Mouse (Mus musculus) liver, adult 2 months (tissue): Measurements from ENCODE around the gene Gabra1. TPM values are rescaled to one million over a fixed set of nuclear protein-coding genes. Genes with fewer than 3 reads are reported as not detected.

ENCODE experiments used
- DNase-seq: peaks from one replicate; pipeline ENCODE4 v3.0.0-alpha.2; 2011; ENCODE audit warnings: low read depth, low spot score; ENCODE audit errors: extremely low read depth
- H3K27ac ChIP-seq: fragments of 200-500 bp; replicated peaks from 2 replicates; pipeline ENCODE4 v1.5.1; 2012; ENCODE audit warnings: low read depth, mild to moderate bottlenecking, control low read depth, inconsistent platforms, low read length; ENCODE audit not compliant: insufficient read depth
- H3K27me3 ChIP-seq: fragments of 200-500 bp; 2 replicates; pipeline ENCODE4 v1.6.1; 2012; ENCODE audit warnings: mild to moderate bottlenecking, moderate library complexity, low read length, inconsistent platforms; ENCODE audit not compliant: control insufficient read depth, insufficient read depth
- H3K36me3 ChIP-seq: fragments of 200-500 bp; 2 replicates; pipeline ENCODE4 v1.6.1; 2012; ENCODE audit warnings: low read length, inconsistent platforms; ENCODE audit not compliant: control insufficient read depth, insufficient read depth
- H3K4me1 ChIP-seq: fragments of 200-500 bp; 2 replicates; pipeline ENCODE4 v1.6.1; 2011; ENCODE audit warnings: low read length; ENCODE audit not compliant: control insufficient read depth, insufficient read depth
- H3K4me3 ChIP-seq: fragments of 200-500 bp; 2 replicates; pipeline ENCODE4 v1.5.1; 2011; ENCODE audit warnings: low read depth, mild to moderate bottlenecking, control low read depth, low read length, moderate library complexity; ENCODE audit not compliant: insufficient read depth
- H3K79me2 ChIP-seq: fragments of 200-500 bp; 2 replicates; pipeline ENCODE4 v1.6.1; 2012; ENCODE audit warnings: inconsistent platforms, mild to moderate bottlenecking, low read length, moderate library complexity; ENCODE audit not compliant: control insufficient read depth, insufficient read depth
- H3K9ac ChIP-seq: fragments of 200-500 bp; 2 replicates; pipeline ENCODE4 v1.6.1; 2012; ENCODE audit warnings: low read depth, mild to moderate bottlenecking, control low read depth, inconsistent platforms, low read length
- CTCF ChIP-seq: fragments of 200-500 bp; IDR thresholded peaks from 2 replicates; pipeline ENCODE4 v1.5.1; 2011; ENCODE audit warnings: low read depth, low read length, control low read depth
- POLR2A ChIP-seq: fragments of 200-500 bp; IDR thresholded peaks from 2 replicates; pipeline ENCODE4 v1.6.1; 2011; ENCODE audit warnings: low read length, control low read depth; ENCODE audit not compliant: insufficient read depth; ENCODE audit errors: extremely low read depth
- WGBS: fragments of 180-500 bp; shearing (Covaris S2); methylation state at CpG from one replicate; pipeline ENCODE4 v1.1.7; 2018; 5-methylcytosine and 5-hydroxymethylcytosine counted together
- polyA plus RNA-seq: library from polyadenylated mRNA; depleted of rRNA; stranded (reverse); fragments of >200 nt; gene quantifications from 2 replicates; pipeline ENCODE4 v1.2.3, GENCODE M21; 2012; rRNA removed
- total RNA-seq: library from RNA; depleted of rRNA; stranded (reverse); fragments of >200 nt; gene quantifications from 2 replicates; pipeline ENCODE4 v1.2.3, GENCODE M21; 2014; rRNA removed

Gabra1 gene
- total and polyA plus RNA-seq, 2 experiments = under 0.01 TPM; not detected in 1

DNA sequence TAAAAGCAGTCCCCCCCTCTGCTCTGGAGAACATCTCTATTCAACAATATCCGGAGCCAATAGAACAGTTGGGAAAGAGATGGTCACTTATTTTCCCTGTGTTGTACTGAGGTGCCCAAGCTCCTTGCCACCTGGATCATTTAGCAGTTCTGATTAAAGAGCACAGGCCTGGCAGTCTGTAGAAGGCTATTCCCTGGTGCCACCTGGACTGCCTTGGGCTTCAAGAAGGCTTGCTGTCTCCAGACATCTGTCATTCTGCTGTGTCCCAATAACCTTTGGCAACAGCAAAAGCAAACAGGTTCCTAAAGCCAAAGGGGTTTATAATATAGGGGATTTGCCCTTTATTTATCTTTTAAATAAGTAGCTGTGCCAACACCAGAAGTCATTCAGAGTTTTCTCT is 65.8 kb downstream of the Gabra1 start:
- 94% methylated on average over 1 of the region's 1 CpGs for WGBS
- TF ChIP-seq CTCF (no peak), POLR2A (no peak)
- Histone ChIP-seq H3K27ac (no peak overlapping the region), H3K9ac (no peak overlapping the region), H3K79me2 (no peaks in the 10 kb centered on the region), H3K4me1 (no peaks in the 10 kb centered on the region), H3K36me3 (no peaks in the 10 kb centered on the region), H3K27me3 (no peaks in the 10 kb centered on the region), H3K4me3 (no peak overlapping the region)
- DNase-seq = no peak

GRCm38 (mm10) chr11:42110051-42110450 is 72.7 kb downstream of the Gabra1 start:
- Histone ChIP-seq H3K4me1 (no peaks in the 10 kb centered on the region), H3K36me3 (no peaks in the 10 kb centered on the region), H3K4me3 (no peak overlapping the region), H3K27ac (no peak overlapping the region), H3K79me2 (no peaks in the 10 kb centered on the region), H3K27me3 (no peaks in the 10 kb centered on the region), H3K9ac (no peak overlapping the region)
- DNase-seq = no peak
- TF ChIP-seq CTCF (no peak), POLR2A (no peak)
- 76% methylated on average over 1 of the region's 1 CpGs for WGBS

DNA sequence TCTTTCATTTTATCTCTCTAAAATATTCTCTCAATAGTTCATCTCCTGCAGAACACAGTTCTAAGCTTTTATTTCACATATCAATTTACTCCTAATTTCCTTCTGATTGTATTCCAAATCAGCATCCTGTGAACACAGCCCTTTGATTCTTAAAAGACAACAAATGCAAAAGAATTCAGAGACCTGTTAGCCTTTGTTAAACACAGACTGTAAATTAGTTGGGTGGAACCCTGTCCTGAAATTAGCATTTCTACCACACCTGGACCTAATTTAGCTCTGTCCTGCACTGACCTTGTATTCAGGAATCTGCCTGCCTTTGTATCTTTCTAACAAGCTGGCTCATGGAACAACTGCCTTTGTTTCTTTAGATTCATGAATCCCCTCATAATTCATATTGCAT is 73.1 kb downstream of the Gabra1 start:
- Histone ChIP-seq H3K27me3 (no peaks in the 10 kb centered on the region), H3K36me3 (no peaks in the 10 kb centered on the region), H3K9ac (no peak overlapping the region), H3K4me1 (no peaks in the 10 kb centered on the region), H3K27ac (no peak overlapping the region), H3K4me3 (no peak overlapping the region), H3K79me2 (no peaks in the 10 kb centered on the region)
- TF ChIP-seq CTCF (no peak), POLR2A (no peak)
- DNase-seq = no peak

GRCm38 (mm10) chr11:42095556-42095955 is 87.2 kb downstream of the Gabra1 start:
- Histone ChIP-seq H3K79me2 (no peaks in the 10 kb centered on the region), H3K27ac (no peak overlapping the region), H3K4me1 (no peaks in the 10 kb centered on the region), H3K4me3 (no peak overlapping the region), H3K36me3 (no peaks in the 10 kb centered on the region), H3K9ac (no peak overlapping the region), H3K27me3 (no peaks in the 10 kb centered on the region)
- 87% methylated on average over 2 of the region's 2 CpGs for WGBS
- no peak for TF ChIP-seq CTCF
- no peak for TF ChIP-seq POLR2A
- no peak for DNase-seq

Other genes with a start within 250 kb of the Gabra1 start
- gene Gabrg2, start 182.1 kb downstream of the Gabra1 start, total RNA-seq = 0.07 TPM in 1 of 2 replicates, not detected in the other
- gene Gabrg2, start 182.1 kb downstream of the Gabra1 start, polyA plus RNA-seq = not detected in 2 replicates
- gene Gabra6, start 138.1 kb upstream of the Gabra1 start, total RNA-seq = not detected in 2 replicates
- gene Gabra6, start 138.1 kb upstream of the Gabra1 start, polyA plus RNA-seq = not detected in 2 replicates
- gene Gabrb2, start 236.8 kb upstream of the Gabra1 start, total RNA-seq = 0.13 TPM in 1 of 2 replicates, not detected in the other
- gene Gabrb2, start 236.8 kb upstream of the Gabra1 start, polyA plus RNA-seq = not detected in 2 replicates